Mouse (Mus musculus) lung, postnatal 25 days (tissue): ENCODE results near the gene Ddr2.
"Not testable (repeated sequence)": the region's sequence is repeated elsewhere in the genome, so short reads cannot be mapped to it uniquely, and the experiment has no call there.

Experiments
- DNase-seq: peaks from one replicate; pipeline ENCODE4 v3.0.0; 2022; ENCODE audit warnings: low spot score

The Ddr2 gene

GRCm38 (mm10) chr1:170039402-170039801, 71.2 kb downstream of the Ddr2 start:
- DNase-seq = no peak

DNA sequence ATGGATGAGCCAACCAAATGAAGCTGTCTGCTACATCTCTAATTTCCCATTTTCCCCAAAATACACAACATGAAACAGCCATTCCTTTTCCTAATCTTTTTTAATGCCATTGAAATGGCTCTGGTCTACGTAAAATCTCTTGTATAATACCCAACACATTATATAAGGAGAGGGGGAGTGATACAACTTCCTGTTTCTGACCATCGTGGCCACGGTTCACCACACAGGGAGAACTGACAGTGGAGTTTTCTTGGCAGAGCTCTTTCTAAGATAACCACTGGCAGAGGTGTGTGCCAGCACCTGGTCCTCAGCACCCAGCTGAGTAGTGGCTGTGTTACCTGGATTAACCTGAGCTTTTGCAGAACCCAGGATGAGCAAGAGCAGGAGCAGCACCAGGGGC, 75.0 kb downstream of the Ddr2 start:
- no peak for DNase-seq

DNA sequence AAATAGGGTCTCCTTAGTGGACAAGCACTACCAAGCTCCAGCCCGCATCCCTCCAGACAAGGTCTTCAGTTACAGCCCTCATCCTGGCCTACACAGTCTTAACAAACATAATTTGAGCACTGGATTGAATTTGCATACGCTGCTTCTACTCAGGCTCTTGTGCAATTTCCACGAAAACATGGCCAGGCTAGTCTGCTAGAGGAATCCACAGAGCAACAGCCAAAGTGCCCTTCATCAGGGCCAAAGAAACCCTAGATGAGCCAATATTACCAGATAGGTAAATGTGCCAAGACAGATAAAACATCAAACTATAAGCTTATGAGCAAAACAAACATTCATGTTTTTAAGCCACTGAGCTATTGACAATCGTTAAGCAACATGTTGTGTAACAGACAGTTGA, 75.6 kb downstream of the Ddr2 start:
- no peak for DNase-seq

DNA sequence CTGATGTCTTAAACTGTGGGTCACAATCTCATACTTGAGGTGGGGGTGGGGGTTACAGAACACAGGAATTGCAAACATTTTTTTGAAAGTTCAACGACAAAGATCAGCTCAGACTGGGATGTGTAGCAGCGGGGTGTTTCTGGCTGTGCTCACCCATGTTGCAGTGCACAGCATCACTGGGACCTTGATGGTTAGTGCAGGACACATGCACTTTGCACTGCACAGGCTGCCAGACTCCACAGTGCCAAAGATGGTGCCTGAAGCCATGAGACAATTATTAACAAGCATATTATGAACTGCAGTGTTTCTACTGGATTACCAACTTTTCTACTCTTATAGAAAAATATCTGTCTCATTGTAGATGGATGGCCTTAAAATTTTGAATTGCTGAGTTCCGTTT, 78.9 kb downstream of the Ddr2 start:
- no peak for DNase-seq

DNA sequence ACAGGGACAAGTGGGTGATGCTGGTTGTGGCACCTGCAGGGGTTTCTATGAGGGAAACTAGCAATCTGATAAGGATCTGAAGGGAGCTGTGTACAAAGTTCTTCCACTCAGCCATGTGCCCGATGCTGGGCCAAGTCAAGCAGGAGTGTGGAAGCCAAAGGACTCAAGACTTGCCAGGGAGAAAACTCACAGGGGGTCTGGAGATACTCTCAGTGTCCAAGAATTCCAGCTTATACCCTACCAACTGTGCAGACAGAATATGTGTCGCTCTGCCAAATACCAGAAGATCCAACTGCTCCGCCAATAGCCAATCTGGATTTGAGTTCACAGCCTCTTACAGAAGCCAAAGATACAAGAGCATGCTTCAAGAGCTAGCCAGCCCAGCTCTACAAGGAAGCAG, 95.8 kb downstream of the Ddr2 start:
- DNase-seq = no peak

- DNase-seq = peak; percentile 65
Observed at GRCm38 (mm10) chr1:170010716-170011505, 99.7 kb downstream of the Ddr2 start.

- DNase-seq = no peak
Observed at GRCm38 (mm10) chr1:170009296-170009695, 101.3 kb downstream of the Ddr2 start.

DNA sequence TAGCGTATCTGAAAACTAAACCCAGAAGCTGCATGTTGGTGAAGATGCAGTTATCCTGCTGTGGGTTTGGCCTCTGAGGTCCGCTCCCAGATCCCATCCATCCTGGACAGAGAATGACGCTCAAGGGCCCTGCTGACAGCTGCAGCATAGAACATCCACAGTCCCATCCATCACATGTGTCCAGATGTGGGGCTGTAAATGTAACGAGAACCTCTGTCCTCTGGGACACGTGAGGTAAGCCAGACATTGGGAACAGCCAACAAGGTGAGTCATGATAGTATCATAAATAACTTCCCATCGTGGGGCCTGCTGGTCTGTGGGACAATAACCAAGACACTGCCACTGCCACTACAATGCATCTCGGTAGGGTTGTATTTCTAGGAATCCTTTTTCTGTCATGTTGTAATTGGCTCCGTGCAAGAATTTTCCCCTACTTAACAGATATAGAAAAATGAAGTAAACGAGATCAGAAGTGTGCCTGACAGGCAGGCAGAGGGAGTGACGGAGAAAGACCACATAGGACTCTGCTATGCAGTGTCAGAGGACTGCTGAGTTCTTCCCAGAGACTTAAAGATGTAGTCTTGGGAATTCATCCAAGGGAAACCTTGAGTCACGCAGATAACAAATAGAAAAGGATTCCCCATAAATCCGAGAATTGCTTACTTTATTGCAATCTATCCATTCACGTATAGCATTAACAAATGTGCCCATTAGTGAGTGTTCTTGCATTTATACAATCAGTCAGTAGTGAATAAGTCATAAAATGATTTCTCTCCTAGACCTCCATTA, 101.9 kb downstream of the Ddr2 start:
- no peak for DNase-seq

DNA sequence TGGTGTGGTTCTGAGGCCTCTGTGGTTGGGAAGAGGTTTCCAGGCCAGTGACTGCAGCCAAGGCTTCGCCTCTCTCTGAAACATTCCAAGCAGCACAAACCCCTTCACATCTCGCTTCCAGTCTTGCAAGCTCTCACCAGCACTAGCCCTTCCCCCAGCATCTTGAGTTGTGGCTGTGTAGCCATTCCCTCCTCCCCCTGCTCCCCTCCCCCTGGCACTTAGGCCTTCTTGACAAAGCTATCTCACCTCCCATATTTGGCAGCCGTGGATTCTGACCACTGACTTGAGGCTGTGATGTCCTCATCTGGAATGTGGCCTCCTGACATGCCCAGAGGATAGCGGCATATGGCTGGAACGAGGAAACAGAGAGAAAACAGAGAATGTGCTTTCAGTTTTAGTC, 104.0 kb downstream of the Ddr2 start:
- peak; percentile 72 for DNase-seq

DNA sequence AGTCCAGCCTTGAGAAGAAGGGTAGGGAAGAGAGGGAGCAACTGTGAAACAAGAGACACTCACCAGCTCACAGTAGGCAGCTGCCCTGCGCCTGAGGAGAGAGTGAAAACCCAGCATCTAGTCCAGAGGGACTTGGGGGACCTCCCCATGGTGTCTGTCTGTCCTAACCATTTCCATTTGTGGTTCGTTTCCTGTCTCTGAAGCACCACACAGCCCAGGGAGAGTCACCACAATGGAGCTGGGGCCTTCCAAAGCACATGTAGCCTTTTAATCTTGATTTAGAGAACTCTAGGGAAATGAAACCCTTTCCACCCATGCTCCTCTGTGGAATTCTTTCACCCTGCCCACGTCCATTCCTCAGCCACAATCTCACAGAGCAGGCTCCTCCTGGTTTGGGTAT, 105.3 kb downstream of the Ddr2 start:
- DNase-seq = no peak

GRCm38 (mm10) chr1:169993901-169994300, 116.7 kb downstream of the Ddr2 start:
- not testable (repeated sequence) for DNase-seq

DNA sequence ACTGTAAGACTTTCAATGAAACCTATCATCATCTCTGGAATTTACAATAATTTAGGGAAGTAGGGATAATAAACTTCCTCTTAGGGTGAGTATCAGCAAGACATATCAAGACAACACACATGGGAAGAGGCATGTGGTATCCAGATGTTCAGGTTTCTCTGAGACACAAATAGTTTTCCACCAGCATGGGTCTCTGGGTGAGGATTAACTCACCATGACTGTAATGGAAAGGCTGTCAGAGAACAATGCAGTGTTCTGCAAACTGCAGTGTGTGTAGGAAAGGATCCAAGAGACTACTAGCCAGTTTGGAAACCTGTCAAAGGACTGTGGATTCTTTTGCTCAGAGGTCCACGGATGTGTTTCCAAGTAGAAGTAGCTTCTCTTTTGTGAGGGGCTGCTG, 124.4 kb downstream of the Ddr2 start:
- DNase-seq = no peak

- no peak for DNase-seq
Observed at GRCm38 (mm10) chr1:169977621-169978020, 132.9 kb downstream of the Ddr2 start.

DNA sequence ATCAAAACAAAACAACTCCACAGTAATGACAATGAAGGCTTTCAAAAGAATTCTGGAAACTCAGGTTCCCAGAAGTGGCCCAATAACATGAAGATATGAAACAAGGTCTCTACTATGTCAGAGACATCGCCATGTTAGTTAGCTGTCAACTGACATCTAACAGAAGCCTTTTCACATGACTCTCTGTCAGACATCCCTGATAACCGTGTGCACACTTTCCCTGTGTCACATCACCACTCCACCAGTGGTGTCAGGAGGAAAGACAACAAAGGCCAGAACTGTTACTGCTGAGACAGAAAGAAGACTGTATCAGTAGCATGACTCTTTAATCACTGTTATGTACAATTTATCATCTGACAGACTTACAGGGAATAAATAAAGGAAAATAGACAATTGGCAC, 138.6 kb downstream of the Ddr2 start:
- DNase-seq = no peak

DNA sequence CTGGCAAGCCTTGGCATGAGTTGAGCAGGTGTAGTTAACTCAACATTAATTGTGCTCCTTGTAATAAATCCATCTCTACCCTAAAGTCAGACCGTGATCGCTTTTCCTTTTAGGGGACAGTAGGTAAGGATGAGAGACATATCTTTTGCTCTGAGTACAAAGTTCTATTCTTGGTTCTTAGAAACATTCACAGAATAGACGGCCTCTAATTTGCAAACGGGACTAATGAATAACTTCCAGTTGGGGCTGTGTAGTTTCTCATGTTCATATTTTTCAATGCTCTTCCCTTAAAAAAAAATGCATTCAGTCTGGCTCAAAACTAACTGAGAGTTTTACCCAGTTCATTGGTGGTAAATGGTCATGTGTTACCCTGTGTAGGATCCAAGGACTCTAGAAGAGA, 139.6 kb downstream of the Ddr2 start:
- DNase-seq = no peak

DNA sequence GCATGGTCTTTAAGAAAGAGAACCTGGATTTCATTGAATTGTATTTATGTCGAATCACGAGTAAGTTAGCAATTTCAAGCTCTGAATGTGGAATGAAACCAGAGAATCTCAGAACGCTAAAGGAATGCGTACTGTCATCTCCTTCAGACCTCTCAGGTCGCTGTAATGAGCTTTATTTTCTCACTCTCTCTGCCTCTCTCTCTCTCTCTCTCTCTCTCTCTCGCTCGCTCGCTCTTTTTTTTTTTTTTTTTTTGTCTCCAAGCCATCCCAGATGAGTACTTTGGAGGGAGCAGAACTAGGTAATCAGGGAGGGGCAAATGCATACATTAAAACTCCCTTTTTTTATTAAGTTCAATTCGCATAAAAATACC, 141.1 kb downstream of the Ddr2 start:
- no peak for DNase-seq

GRCm38 (mm10) chr1:169968792-169969515, 141.6 kb downstream of the Ddr2 start, which contains the start of gene Hsd17b7:
Hsd17b7 (minus strand) TSS chr1:169969241.
- peak; percentile 99 for DNase-seq

DNA sequence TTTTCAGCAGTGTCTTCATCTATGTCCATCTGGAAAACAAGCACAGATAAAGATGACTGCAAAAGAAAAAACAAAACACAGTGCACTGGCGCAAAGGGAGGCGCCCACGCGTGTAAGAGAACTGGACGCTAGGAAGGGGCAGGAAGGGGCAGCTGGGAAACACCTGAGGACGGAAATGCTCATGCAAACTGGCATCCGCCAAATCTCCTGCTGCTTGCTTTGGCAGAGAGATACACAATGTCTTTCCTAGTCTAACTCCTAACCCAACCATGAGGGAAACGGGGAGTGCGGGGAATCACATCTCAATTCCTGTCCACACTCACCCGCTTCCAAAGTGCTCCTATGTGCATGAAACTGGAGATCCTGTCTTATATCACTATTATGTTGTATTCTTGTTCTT, 157.5 kb downstream of the Ddr2 start:
- DNase-seq = no peak

DNA sequence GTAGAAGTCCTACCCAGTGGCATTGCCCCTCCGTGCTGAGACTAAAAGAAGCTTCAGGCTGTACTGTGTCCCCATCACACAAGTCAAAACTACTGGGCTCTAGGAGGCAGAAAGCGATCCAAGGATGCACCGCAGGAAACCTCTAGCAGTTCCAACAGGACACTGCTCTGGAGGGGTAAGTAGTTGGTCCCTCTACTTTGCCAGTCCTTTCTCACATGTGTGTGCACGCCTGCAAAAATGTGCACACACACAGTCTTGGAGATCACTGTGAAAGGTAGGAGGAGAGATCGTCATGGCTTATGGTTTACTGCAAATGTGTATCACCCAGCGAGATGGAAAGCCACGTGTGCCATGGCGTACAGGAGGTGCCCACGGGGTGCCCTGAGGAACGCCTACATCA, 157.9 kb downstream of the Ddr2 start:
- no peak for DNase-seq

DNA sequence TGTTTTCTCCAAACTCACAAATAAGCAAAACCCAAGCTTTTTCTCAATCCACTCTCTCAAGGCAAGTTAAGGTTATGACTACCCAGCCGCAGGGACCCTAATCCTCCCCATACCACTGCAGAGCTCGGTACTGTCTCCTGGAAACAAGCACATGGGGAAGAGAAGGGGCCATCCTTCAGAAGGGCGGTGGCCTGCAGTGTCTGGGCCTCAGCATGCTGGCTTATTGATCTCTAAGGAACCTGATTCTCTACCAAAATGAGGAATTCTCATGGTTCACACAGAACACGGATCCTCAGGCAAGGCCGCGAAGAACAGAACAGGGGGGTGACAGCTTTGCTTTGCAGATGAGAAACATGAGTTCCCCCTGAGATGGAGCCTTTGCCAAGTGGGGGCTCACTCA, 159.0 kb downstream of the Ddr2 start:
- no peak for DNase-seq

DNA sequence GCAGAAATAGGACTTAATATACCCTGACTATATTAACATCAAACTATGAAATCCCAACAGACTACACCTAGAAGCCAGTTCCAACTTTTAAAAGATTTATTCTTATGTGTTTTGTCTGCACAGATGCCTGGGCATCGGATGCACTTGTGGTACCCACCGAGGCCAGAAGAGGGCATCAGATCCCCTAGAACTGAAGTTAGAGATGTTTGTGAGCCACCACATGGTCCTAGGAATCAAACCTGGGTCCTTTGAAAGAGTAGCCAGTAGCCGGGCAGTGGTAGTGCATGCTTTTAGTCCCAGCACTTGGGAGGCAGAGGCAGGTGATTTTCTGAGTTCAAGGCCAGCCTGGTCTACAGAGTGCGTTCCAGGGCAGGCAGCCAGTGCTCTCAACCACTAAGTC, 159.9 kb downstream of the Ddr2 start:
- DNase-seq = no peak

- DNase-seq = no peak
Observed at GRCm38 (mm10) chr1:169949981-169950380, 160.6 kb downstream of the Ddr2 start.

GRCm38 (mm10) chr1:169948866-169949265, 161.7 kb downstream of the Ddr2 start:
- no peak for DNase-seq
